ENCODE assay signal across 8 mouse cellular contexts in the genomic region with DNA sequence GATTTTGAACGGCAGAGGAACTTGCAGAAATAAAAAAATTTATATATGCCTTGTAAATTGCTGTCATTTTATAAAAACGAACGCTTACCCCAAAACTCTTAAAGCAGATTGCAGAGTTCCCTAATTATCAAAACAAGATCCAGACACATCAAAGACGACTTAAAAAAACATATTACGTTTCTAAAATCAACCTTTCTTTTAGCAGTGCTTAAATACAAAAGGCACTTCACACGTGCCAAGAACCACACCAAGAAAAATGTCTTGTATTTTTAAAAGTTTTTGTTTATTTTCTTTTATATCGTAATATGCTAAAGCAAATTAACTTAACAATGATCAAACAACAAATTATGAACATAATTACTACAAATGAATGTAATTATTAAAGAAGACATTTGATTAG. TPM values are rescaled to one million over a fixed set of nuclear protein-coding genes. Genes with fewer than 3 reads are reported as not detected.
DNase-seq lines count a peak whose midpoint lies in the region; ATAC-seq and TF ChIP-seq lines count a peak whose summit lies in the region.

No protein-coding gene starts in this region.

- 1% methylated on average over 7 of the region's 7 CpGs for whole genome bisulfite sequencing in kidney, adult 2 months
- 5% methylated on average over 7 of the region's 7 CpGs for WGBS in hindbrain, embryonic 10.5 days
- whole genome bisulfite sequencing in midbrain, embryonic 13.5 days = 4% methylated on average over 7 of the region's 7 CpGs

- no peaks in the 10 kb centered on the region for H3K27me3 ChIP-seq in kidney, adult 2 months (replicated peaks; ENCODE audit: control insufficient read depth, insufficient read depth, low read length)
- H3K27me3 ChIP-seq in hindbrain, embryonic 10.5 days (ENCODE audit: insufficient read depth, poor library complexity, severe bottlenecking) = no peaks in the 10 kb centered on the region
- no peaks in the 10 kb centered on the region for H3K27me3 ChIP-seq in midbrain, embryonic 13.5 days

- no peak for TF ChIP-seq POLR2A in kidney, adult 2 months (IDR thresholded peaks at IDR 0.05; ENCODE audit: low read depth, low read length)

- DNase-seq in kidney, adult 2 months = no peak
- DNase-seq in kidney, adult 18-20 months = no peak
- peak; percentile 10 for DNase-seq in MN1 (ENCODE audit: low spot score)
- DNase-seq in hindbrain, embryonic 10.5 days (ENCODE audit: low spot score) = no peak
- no peak for DNase-seq in adrenal gland, postnatal 25 days
- DNase-seq in spleen, postnatal 10 days (ENCODE audit: low spot score in 2 of 2) = no peak
- no peak for DNase-seq in thymus, postnatal 10 days (ENCODE audit: low spot score in 2 of 2)

- ATAC-seq in midbrain, embryonic 13.5 days = no peak

- H3K27ac ChIP-seq in kidney, adult 2 months (ENCODE audit: insufficient read depth, low read depth, low read length) = peak overlapping the region; percentile 100; the same call in 1 of the 2 replicates
- H3K27ac ChIP-seq in hindbrain, embryonic 10.5 days = peak overlapping the region; percentile 95
- H3K27ac ChIP-seq in midbrain, embryonic 13.5 days = peak overlapping the region; percentile 94; the same call in 1 of the 2 replicates

- H3K36me3 ChIP-seq in kidney, adult 2 months (ENCODE audit: control insufficient read depth, insufficient read depth, low read length) = no peaks in the 10 kb centered on the region
- H3K36me3 ChIP-seq in hindbrain, embryonic 10.5 days = peaks cover 8% of the 10 kb centered on the region; the same call in 1 of the 2 replicates
- no peaks in the 10 kb centered on the region; the same call in 1 of the 2 replicates for H3K36me3 ChIP-seq in midbrain, embryonic 13.5 days

- H3K9ac ChIP-seq in midbrain, embryonic 13.5 days (replicated peaks) = peak overlapping the region; percentile 67

- H3K4me2 ChIP-seq in midbrain, embryonic 13.5 days (replicated peaks) = peak overlapping the region; percentile 65

- H3K4me3 ChIP-seq in kidney, adult 2 months (ENCODE audit: insufficient read depth, low read depth, low read length) = peak overlapping the region; percentile 100
- peak overlapping the region; percentile 78 for H3K4me3 ChIP-seq in hindbrain, embryonic 10.5 days
- H3K4me3 ChIP-seq in midbrain, embryonic 13.5 days (replicated peaks) = peak overlapping the region; percentile 70

- TF ChIP-seq CTCF in kidney, adult 2 months (conservative IDR thresholded peaks at IDR 0.05; ENCODE audit: insufficient read depth, insufficient read length, low read depth, low read length) = no peak

- H3K4me1 ChIP-seq in kidney, adult 2 months (ENCODE audit: control insufficient read depth, insufficient read depth, low read length) = no peaks in the 10 kb centered on the region
- H3K4me1 ChIP-seq in hindbrain, embryonic 10.5 days (replicated peaks) = peaks cover 3% of the 10 kb centered on the region; the same call in 1 of the 2 replicates
- H3K4me1 ChIP-seq in midbrain, embryonic 13.5 days (replicated peaks) = peaks cover 11% of the 10 kb centered on the region

- no peaks in the 10 kb centered on the region for H3K9me3 ChIP-seq in hindbrain, embryonic 10.5 days
- no peaks in the 10 kb centered on the region for H3K9me3 ChIP-seq in midbrain, embryonic 13.5 days

RNA-seq across cellular contexts. Expression of gene Cox16, which starts 0.7 kb away (rescaled TPM):
- polyA plus RNA-seq in kidney, adult 2 months (2012; rRNA removed) = 115 and 117 TPM in 2 replicates
- polyA plus RNA-seq in hindbrain, embryonic 10.5 days (2016; fragmentation: Nextera tagmentation; extraction: Ambion mirVana) = 117 and 131 TPM in 2 replicates
- polyA plus RNA-seq in midbrain, embryonic 13.5 days (2015; fragmentation: Nextera tagmentation; extraction: Ambion mirVana) = 140 and 148 TPM in 2 replicates
- 85.0 and 99.5 TPM in 2 replicates for total RNA-seq in adrenal gland, postnatal 25 days (2021)

RNA-seq across cellular contexts. Expression of gene Gm20498, which starts 48.5 kb away (rescaled TPM):
- 14.5 and 21.3 TPM in 2 replicates for polyA plus RNA-seq in kidney, adult 2 months (2012; rRNA removed)
- 27.8 and 28.2 TPM in 2 replicates for polyA plus RNA-seq in hindbrain, embryonic 10.5 days (2016; fragmentation: Nextera tagmentation; extraction: Ambion mirVana)
- 32.5 and 34.0 TPM in 2 replicates for polyA plus RNA-seq in midbrain, embryonic 13.5 days (2015; fragmentation: Nextera tagmentation; extraction: Ambion mirVana)
- total RNA-seq in adrenal gland, postnatal 25 days (2021) = 23.9 and 34.0 TPM in 2 replicates

RNA-seq across cellular contexts. Expression of gene Synj2bp, which starts 48.5 kb away (rescaled TPM):
- polyA plus RNA-seq in kidney, adult 2 months (2012; rRNA removed) = 35.8 and 42.0 TPM in 2 replicates
- 31.3 and 32.3 TPM in 2 replicates for polyA plus RNA-seq in hindbrain, embryonic 10.5 days (2016; fragmentation: Nextera tagmentation; extraction: Ambion mirVana)
- 38.3 and 41.1 TPM in 2 replicates for polyA plus RNA-seq in midbrain, embryonic 13.5 days (2015; fragmentation: Nextera tagmentation; extraction: Ambion mirVana)
- 30.9 and 33.9 TPM in 2 replicates for total RNA-seq in adrenal gland, postnatal 25 days (2021)
